Mouse (Mus musculus) urinary bladder, postnatal 0 days (tissue): ENCODE measurements around the gene Mrpl50. TPM values are rescaled to one million over a fixed set of nuclear protein-coding genes. Genes with fewer than 3 reads are reported as not detected.

Experiments used
- polyA plus RNA-seq: library from polyadenylated mRNA; unstranded; fragments of >200 nt; fragmentation: Nextera tagmentation; extraction: Ambion mirVana; gene quantifications from 2 replicates; pipeline ENCODE4 v1.2.1, GENCODE M21; 2015

Mrpl50 gene
- polyA plus RNA-seq: 32.8 and 41.5 TPM in 2 replicates

GRCm38 (mm10) chr4:49520572-49521340 lies at the start of gene Mrpl50, which contains the start of gene Zfp189:
Mrpl50 (minus strand) TSS chr4:49521093.
Zfp189 (plus strand) TSS chr4:49521176.

GRCm38 (mm10) chr4:49549383-49549782 lies 28.5 kb upstream of the Mrpl50 start, which contains the start of gene Aldob:
Aldob (minus strand) TSS chr4:49549546.

GRCm38 (mm10) chr4:49506386-49506785 lies 14.5 kb downstream of the Mrpl50 start, which contains the start of gene Baat:
Baat (minus strand) TSS chr4:49506557.

GRCm38 (mm10) chr4:49473435-49474100 lies 47.3 kb downstream of the Mrpl50 start, which contains the start of gene Acnat1:
Acnat1 (minus strand) TSS chr4:49473912.

Other genes starting within 250 kb of the Mrpl50 start
- gene Acnat2, start 112.9 kb downstream of the Mrpl50 start, polyA plus RNA-seq: not detected in 2 replicates
- gene Acnat1, start 47.2 kb downstream of the Mrpl50 start, polyA plus RNA-seq: not detected in 2 replicates
- gene Baat, start 14.5 kb downstream of the Mrpl50 start, polyA plus RNA-seq: not detected in 2 replicates
- gene Zfp189, start 83 bp upstream of the Mrpl50 start, polyA plus RNA-seq: 2.6 and 2.7 TPM in 2 replicates
- gene Aldob, start 28.5 kb upstream of the Mrpl50 start, polyA plus RNA-seq: 0.52 and 2.2 TPM in 2 replicates
- gene Tmem246, start 76.8 kb upstream of the Mrpl50 start, polyA plus RNA-seq: 69.0 and 81.8 TPM in 2 replicates
- gene Rnf20, start 110.9 kb upstream of the Mrpl50 start, polyA plus RNA-seq: 19.0 and 22.8 TPM in 2 replicates
- gene Ppp3r2, start 160.9 kb upstream of the Mrpl50 start, polyA plus RNA-seq: not detected in 2 replicates